Mouse (Mus musculus) neural tube, postnatal 0 days (tissue): Measurements from ENCODE around the gene Nbeal2. TPM values are rescaled to one million over a fixed set of nuclear protein-coding genes. Genes with fewer than 3 reads are reported as not detected.

ENCODE experiments used
- microRNA-seq: library from miRNA; unstranded; fragments of <30 nt; microRNA quantifications from one replicate; pipeline ENCODE4, GENCODE M21; 2016
- polyA plus RNA-seq: library from polyadenylated mRNA; unstranded; fragments of >200 nt; fragmentation: Nextera tagmentation; extraction: Ambion mirVana; gene quantifications from 2 replicates; pipeline ENCODE4 v1.2.1, GENCODE M21; 2015

The Nbeal2 gene
- polyA plus RNA-seq: 3.2 and 4.8 TPM in 2 replicates

DNA sequence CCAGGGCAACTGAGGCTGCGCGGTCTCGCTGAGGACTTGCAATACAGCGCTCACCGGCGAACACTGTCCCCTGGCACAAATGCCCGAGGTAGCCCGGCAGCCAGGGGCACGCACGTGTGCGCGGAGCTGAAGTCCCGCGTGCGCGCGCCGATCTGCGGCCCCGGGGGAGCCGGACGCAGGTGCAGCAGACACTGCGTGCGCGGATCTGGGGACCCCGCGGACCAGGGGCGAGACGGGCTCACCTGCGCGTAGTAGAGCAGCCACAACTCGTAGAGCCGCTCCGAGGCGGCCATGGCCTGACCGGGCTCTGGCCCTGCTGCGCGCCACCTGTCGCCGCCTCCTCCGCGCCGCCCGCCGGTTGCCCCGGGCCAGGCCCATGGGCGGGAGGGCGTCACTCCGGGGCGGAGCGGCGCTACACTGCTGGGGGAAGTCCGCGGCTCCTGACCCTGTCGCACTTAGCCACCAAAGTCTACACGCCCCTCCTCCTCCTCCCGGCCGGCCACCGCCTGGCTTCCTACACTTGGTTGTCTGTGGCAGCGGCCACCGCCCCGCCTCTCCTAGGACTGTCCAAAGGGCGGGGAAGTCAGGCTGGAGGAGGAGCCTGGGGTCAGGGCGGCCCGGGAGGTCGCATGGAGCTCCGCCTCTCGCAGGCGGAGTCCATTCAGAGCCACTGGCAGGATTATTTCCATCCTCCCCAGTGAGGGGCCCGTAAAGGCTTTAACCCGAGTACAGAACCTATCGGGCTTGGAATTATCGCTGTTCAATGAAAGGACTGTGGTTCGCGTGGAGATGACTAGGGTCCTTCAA is at the start of gene Nbeal2:
Nbeal2 (minus strand) TSS at position 507 of the 807 bp plus-strand sequence.

GRCm38 (mm10) chr9:110656249-110657221 is 2.6 kb upstream of the Nbeal2 start, which contains the start of gene Ccdc12:
Gene Ccdc12 (plus strand): TSS chr9:110656503.

DNA sequence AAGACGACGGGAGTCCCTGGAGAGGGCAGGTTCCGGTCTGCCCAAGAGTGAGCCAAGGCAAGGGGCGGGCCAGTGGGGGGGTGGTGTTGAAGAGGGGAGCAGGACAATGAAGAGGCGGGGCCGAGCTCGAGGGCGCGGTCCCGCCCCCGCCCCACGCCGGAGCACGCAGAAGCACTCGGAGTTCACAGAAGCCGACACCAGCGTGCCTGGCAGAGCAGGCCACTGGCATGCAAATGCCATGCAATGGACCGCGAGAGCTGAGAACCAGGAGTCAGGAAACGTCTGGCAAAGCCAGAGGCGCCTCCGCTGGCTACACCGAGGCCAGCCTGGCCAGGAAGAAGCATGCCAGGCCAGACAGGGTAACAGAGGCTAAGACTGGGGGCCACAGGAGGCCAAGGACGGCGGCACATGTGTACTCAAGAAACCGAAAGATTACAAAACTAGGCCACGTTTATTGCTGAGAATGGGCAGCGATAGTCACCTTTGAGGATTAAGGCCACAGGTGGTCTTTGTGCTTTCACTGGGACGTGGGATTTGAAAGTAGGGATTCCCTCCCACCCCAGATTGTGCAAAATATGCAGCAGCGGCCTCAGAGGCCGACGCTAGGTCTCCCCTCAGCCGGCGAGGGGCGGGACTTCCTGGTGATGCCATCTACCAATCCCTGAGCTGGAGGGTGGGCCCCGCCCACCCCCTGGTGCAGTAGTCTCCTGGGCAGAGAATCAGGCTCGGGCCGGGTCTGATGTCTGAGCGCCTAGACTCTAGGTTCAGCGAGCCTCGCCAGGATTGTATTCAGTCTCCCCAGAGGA is 29.4 kb downstream of the Nbeal2 start, which contains the start of gene Nradd:
Nradd (minus strand) TSS at position 92 of the 806 bp plus-strand sequence.

Small RNA genes within 50 kb of the gene (microRNA-seq; reads per million reads assigned to microRNA genes)
- not detected for gene Mir8107

Other genes with a start within 250 kb of the Nbeal2 start
- 14.0 and 18.4 TPM in 2 replicates for gene Ptpn23, start 245.9 kb downstream of the Nbeal2 start, polyA plus RNA-seq
- 0.56 and 2.1 TPM in 2 replicates for gene Ngp, start 234.4 kb downstream of the Nbeal2 start, polyA plus RNA-seq
- 16.3 and 19.2 TPM in 2 replicates for gene Klhl18, start 177.5 kb downstream of the Nbeal2 start, polyA plus RNA-seq
- 3.1 and 3.5 TPM in 2 replicates for gene Kif9, start 177.2 kb downstream of the Nbeal2 start, polyA plus RNA-seq
- gene Setd2, start 121.6 kb downstream of the Nbeal2 start, polyA plus RNA-seq: 25.1 and 28.1 TPM in 2 replicates
- 20.0 and 21.8 TPM in 2 replicates for gene Nradd, start 29.7 kb downstream of the Nbeal2 start, polyA plus RNA-seq
- 101 and 106 TPM in 2 replicates for gene Ccdc12, start 2.3 kb upstream of the Nbeal2 start, polyA plus RNA-seq
- 0.68 and 1.3 TPM in 2 replicates for gene Myl3, start 87.7 kb upstream of the Nbeal2 start, polyA plus RNA-seq
- gene Pth1r, start 93.0 kb upstream of the Nbeal2 start, polyA plus RNA-seq: 15.6 and 16.3 TPM in 2 replicates
- gene Prss42, start 144.0 kb upstream of the Nbeal2 start, polyA plus RNA-seq: not detected in 2 replicates
- 0.23 TPM in 1 of 2 replicates, not detected in the other for gene Prss44, start 159.8 kb upstream of the Nbeal2 start, polyA plus RNA-seq
- gene Prss43, start 172.5 kb upstream of the Nbeal2 start, polyA plus RNA-seq: 0.14 TPM in 1 of 2 replicates, not detected in the other
- gene Prss45, start 180.4 kb upstream of the Nbeal2 start, polyA plus RNA-seq: 0.13 TPM in 1 of 2 replicates, not detected in the other
- gene Prss46, start 190.3 kb upstream of the Nbeal2 start, polyA plus RNA-seq: not detected in 2 replicates
- gene Prss50, start 203.8 kb upstream of the Nbeal2 start, polyA plus RNA-seq: 1.5 and 2.2 TPM in 2 replicates
- 5.5 and 6.2 TPM in 2 replicates for gene Als2cl, start 225.7 kb upstream of the Nbeal2 start, polyA plus RNA-seq
- 15.2 and 18.3 TPM in 2 replicates for gene Tmie, start 226.0 kb upstream of the Nbeal2 start, polyA plus RNA-seq